Mouse (Mus musculus) neural tube, embryonic 14.5 days (tissue): ENCODE results near the gene Slc44a1. TPM values are rescaled to one million over a fixed set of nuclear protein-coding genes. Genes with fewer than 3 reads are reported as not detected.

Experiments used
- ATAC-seq: fragments of 200-750 bp; cut with Nextera tagmentation; 2 replicates; pipeline ENCODE4 v1.8.0; 2017; ENCODE audit warnings: low read depth, mild to moderate bottlenecking, moderate TSS enrichment, moderate library complexity
- H3K27ac ChIP-seq: fragments of 300-500 bp; sonication (generic); 2 replicates; pipeline ENCODE4 v1.5.1; 2014; ENCODE audit warnings: low read depth, mild to moderate bottlenecking, control low read depth, low read length, moderate library complexity, mixed read lengths
- H3K27me3 ChIP-seq: fragments of 300-500 bp; sonication (generic); 2 replicates; pipeline ENCODE4 v1.6.1; 2014; ENCODE audit warnings: low read length; ENCODE audit not compliant: control insufficient read depth, insufficient read depth
- H3K36me3 ChIP-seq: fragments of 300-500 bp; sonication (generic); 2 replicates; pipeline ENCODE4 v1.6.1; 2014; ENCODE audit warnings: low read length, mixed read lengths; ENCODE audit not compliant: control insufficient read depth, insufficient read depth
- H3K4me1 ChIP-seq: fragments of 300-500 bp; sonication (generic); 2 replicates; pipeline ENCODE4 v1.6.1; 2014; ENCODE audit warnings: low read length; ENCODE audit not compliant: control insufficient read depth, insufficient read depth
- H3K4me2 ChIP-seq: fragments of 300-500 bp; sonication (generic); 2 replicates; pipeline ENCODE4 v1.6.1; 2014; ENCODE audit warnings: mild to moderate bottlenecking, low read depth, low read length, control low read depth
- H3K4me3 ChIP-seq: fragments of 300-500 bp; sonication (generic); 2 replicates; pipeline ENCODE4 v1.5.1; 2014; ENCODE audit warnings: low read depth, low read length, control low read depth, mixed read lengths
- H3K9ac ChIP-seq: fragments of 300-500 bp; sonication (generic); replicated peaks from 2 replicates; pipeline ENCODE4 v1.6.1; 2014; ENCODE audit warnings: low read depth, mild to moderate bottlenecking, control low read depth, low read length, mixed read lengths
- H3K9me3 ChIP-seq: fragments of 300-500 bp; sonication (generic); 2 replicates; pipeline ENCODE4 v1.6.1; 2016; ENCODE audit warnings: low read length; ENCODE audit not compliant: control insufficient read depth
- WGBS: fragments of 180-500 bp; shearing (Covaris S2); extraction: QIAGEN DNeasy Blood & Tissue Kit; methylation state at CpG from one replicate; pipeline ENCODE4 v1.1.7; 2014; 5-methylcytosine and 5-hydroxymethylcytosine counted together
- polyA plus RNA-seq: library from polyadenylated mRNA; unstranded; fragments of >200 nt; fragmentation: Nextera tagmentation; extraction: Ambion mirVana; gene quantifications from 2 replicates; pipeline ENCODE4 v1.2.1, GENCODE M21; 2014

Slc44a1 gene
- polyA plus RNA-seq, 1 experiment from 2014 or later, result 14.2 TPM

- H3K9ac ChIP-seq, result no peak overlapping the region
- H3K9me3 ChIP-seq, result no peaks in the 10 kb centered on the region
- no peak overlapping the region for H3K4me2 ChIP-seq
- H3K4me1 ChIP-seq, result no peaks in the 10 kb centered on the region
- H3K4me3 ChIP-seq, result no peak overlapping the region
- no peaks in the 10 kb centered on the region for H3K36me3 ChIP-seq
- H3K27me3 ChIP-seq, result no peaks in the 10 kb centered on the region
- no peak for ATAC-seq
- no peak overlapping the region for H3K27ac ChIP-seq
- 91% methylated on average over 6 of the region's 6 CpGs for WGBS
These were observed 16.4 kb downstream of the Slc44a1 start for GRCm38 (mm10) chr4:53456570-53456969.

GRCm38 (mm10) chr4:53458503-53458902, 18.3 kb downstream of the Slc44a1 start:
- Histone ChIP-seq H3K4me2 (no peak overlapping the region), H3K9ac (no peak overlapping the region), H3K36me3 (no peaks in the 10 kb centered on the region), H3K27ac (no peak overlapping the region), H3K4me3 (no peak overlapping the region), H3K4me1 (no peaks in the 10 kb centered on the region), H3K27me3 (no peaks in the 10 kb centered on the region), H3K9me3 (no peaks in the 10 kb centered on the region)
- ATAC-seq, result no peak
- 91% methylated on average over 3 of the region's 3 CpGs for WGBS

- Histone ChIP-seq H3K36me3 (no peaks in the 10 kb centered on the region), H3K27ac (no peak overlapping the region), H3K4me2 (no peak overlapping the region), H3K4me1 (no peaks in the 10 kb centered on the region), H3K9me3 (no peaks in the 10 kb centered on the region), H3K4me3 (no peak overlapping the region), H3K9ac (no peak overlapping the region), H3K27me3 (no peaks in the 10 kb centered on the region)
- WGBS, result 91% methylated on average over 7 of the region's 7 CpGs
- ATAC-seq, result no peak
These were observed 19.5 kb downstream of the Slc44a1 start for GRCm38 (mm10) chr4:53459697-53460096.

DNA sequence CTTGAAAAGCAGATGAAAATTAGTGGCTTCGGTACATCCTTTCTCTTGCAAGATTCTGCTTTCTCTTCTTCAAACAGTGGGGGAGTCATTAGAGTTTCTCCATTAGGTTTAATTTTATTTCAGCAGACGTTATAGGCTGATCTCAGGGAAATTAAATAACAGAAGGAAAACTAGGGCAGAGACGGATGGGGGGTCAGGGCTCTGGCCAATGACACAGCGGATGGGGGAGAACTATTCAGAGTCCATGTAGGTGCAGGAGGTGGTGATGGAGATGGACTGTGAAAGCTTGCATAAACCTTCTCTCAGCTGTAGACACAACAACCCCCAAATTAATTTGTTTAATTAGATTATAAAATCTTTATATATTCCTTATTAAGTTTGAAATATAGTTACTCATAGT, 20.8 kb downstream of the Slc44a1 start:
- Histone ChIP-seq H3K27me3 (no peaks in the 10 kb centered on the region), H3K27ac (no peak overlapping the region), H3K36me3 (no peaks in the 10 kb centered on the region), H3K4me3 (no peak overlapping the region), H3K4me1 (no peaks in the 10 kb centered on the region), H3K4me2 (no peak overlapping the region), H3K9ac (no peak overlapping the region), H3K9me3 (no peaks in the 10 kb centered on the region)
- no peak for ATAC-seq
- 76% methylated on average over 4 of the region's 4 CpGs for WGBS

DNA sequence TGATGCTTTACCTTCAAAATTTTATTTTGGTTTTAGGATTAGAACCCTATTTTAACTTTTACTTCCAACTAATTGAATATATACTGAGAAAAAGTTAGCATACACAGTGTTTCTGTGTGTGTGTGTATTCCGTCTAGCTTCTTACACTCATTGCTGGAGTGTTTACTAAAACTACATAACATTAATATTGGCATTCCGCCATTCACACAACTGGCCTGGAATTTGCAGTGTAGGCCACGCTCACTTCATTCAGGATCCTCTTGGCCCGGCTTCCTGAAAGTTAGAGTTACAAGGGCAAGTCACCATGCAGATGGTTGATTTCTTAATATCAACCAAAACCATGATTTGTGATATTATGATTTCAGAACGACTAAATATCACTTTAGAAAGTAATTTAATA, 21.9 kb downstream of the Slc44a1 start:
- H3K9me3 ChIP-seq, result no peaks in the 10 kb centered on the region
- WGBS, result 87% methylated on average over 5 of the region's 5 CpGs
- no peaks in the 10 kb centered on the region for H3K4me1 ChIP-seq
- H3K36me3 ChIP-seq, result no peaks in the 10 kb centered on the region
- no peak overlapping the region for H3K4me3 ChIP-seq
- H3K4me2 ChIP-seq, result no peak overlapping the region
- H3K27me3 ChIP-seq, result no peaks in the 10 kb centered on the region
- H3K27ac ChIP-seq, result no peak overlapping the region
- no peak overlapping the region for H3K9ac ChIP-seq
- no peak for ATAC-seq

DNA sequence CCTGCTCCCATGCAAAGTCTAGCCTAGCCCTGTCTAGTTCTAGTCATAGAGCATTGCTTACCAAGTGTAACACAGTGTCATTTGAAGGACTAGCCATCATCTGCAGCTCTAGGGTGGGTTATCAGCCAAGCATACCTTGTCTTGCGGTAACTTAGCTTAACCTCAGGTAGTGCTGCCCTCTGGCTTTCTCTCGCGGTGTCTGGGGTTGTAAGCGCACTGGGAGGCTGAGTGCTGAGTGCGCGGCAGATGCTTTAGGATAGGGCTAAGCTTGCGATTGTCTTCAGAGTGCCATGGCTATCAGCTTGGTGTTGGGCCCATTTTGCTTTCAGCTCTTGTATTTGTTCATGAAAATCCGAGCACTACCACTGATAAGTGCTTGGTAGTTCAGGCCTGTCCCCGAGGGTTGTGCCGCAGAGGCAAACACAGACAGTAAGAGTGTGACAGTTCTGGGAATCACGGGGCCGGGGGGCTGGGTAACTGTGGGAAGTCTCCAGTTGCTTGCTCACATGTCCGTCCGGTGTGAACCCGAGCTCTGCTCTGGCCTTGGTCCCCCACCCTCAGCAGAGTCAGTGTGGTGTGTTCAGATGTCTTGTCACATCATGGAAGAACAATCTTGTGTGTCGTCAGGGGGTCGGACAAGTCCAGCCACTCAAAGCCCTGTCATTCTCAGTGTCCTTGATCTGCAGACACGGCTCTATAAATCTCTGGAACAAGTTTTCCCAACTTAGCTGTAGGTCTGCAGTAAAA, 22.5 kb downstream of the Slc44a1 start:
- Histone ChIP-seq H3K27me3 (no peaks in the 10 kb centered on the region), H3K4me3 (no peak overlapping the region), H3K4me1 (no peaks in the 10 kb centered on the region), H3K27ac (no peak overlapping the region), H3K36me3 (no peaks in the 10 kb centered on the region), H3K9me3 (no peaks in the 10 kb centered on the region), H3K9ac (no peak overlapping the region), H3K4me2 (no peak overlapping the region)
- WGBS, result 86% methylated on average over 18 of the region's 18 CpGs
- no peak for ATAC-seq

DNA sequence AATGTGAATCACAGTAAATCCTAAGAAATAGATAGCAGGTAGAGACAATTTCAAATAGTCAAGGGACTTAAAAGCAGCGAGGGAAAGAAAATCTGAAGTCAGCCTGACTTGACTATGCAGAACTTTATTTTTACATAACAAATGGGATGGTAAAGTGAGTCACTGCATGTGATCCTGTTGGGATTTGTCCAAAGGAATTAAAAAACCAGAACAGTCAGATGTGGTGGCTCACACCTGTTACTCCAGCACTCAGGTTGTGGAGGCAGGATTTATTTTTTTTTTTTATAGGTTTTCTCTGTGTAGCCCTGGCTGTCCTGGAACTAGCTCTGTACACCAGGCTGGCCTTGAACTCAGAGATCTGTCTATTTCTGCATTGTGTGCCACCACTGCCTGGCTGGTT, 25.7 kb downstream of the Slc44a1 start:
- no peak overlapping the region for H3K27ac ChIP-seq
- H3K27me3 ChIP-seq, result no peaks in the 10 kb centered on the region
- no peaks in the 10 kb centered on the region for H3K9me3 ChIP-seq
- WGBS, result 91% methylated on average over 1 of the region's 1 CpGs
- H3K4me2 ChIP-seq, result no peak overlapping the region
- no peak overlapping the region for H3K4me3 ChIP-seq
- no peaks in the 10 kb centered on the region for H3K4me1 ChIP-seq
- no peaks in the 10 kb centered on the region for H3K36me3 ChIP-seq
- no peak overlapping the region for H3K9ac ChIP-seq
- no peak for ATAC-seq

GRCm38 (mm10) chr4:53469007-53469406, 28.8 kb downstream of the Slc44a1 start:
- no peaks in the 10 kb centered on the region for H3K4me1 ChIP-seq

DNA sequence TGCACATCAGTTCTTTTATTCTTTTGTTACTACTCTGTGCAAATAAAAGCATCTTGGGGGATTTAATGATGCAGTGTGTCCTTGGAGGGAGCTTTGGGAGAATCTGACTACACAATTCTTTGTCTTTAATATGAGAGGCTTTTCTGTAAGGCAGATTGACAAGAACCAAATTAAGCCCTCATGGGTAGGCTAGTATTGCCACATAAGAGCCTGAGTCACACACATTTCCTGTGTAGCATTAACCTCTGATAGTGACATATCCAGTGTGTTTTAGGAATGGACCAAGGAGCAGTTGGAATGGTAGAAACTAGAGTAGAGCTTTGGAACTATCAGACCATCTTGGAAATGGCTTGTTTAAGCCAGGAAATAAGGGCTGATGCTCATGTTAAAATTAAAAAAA, 33.9 kb downstream of the Slc44a1 start:
- peaks cover 9% of the 10 kb centered on the region; the same call in 1 of the 2 replicates for H3K4me1 ChIP-seq
- no peaks in the 10 kb centered on the region for H3K9me3 ChIP-seq
- no peak overlapping the region for H3K4me2 ChIP-seq
- peak overlapping the region; percentile 44; the same call in 1 of the 2 replicates for H3K27ac ChIP-seq
- no peaks in the 10 kb centered on the region for H3K27me3 ChIP-seq
- no peak overlapping the region for H3K4me3 ChIP-seq
- no peaks in the 10 kb centered on the region for H3K36me3 ChIP-seq
- H3K9ac ChIP-seq, result no peak overlapping the region
- no peak for ATAC-seq

More at GRCm38 (mm10) chr4:53469007-53469406, 28.8 kb downstream of the Slc44a1 start:
- no peak for ATAC-seq
- Histone ChIP-seq H3K27me3 (no peaks in the 10 kb centered on the region), H3K4me3 (no peak overlapping the region), H3K27ac (no peak overlapping the region), H3K36me3 (no peaks in the 10 kb centered on the region), H3K9me3 (no peaks in the 10 kb centered on the region), H3K4me2 (no peak overlapping the region), H3K9ac (no peak overlapping the region)
- 58% methylated on average over 6 of the region's 6 CpGs for WGBS
